Mouse (Mus musculus) bone marrow, adult 2 months (tissue): Measurements from ENCODE around the gene Slc9a1. TPM values are rescaled to one million over a fixed set of nuclear protein-coding genes. Genes with fewer than 3 reads are reported as not detected.
A peak's percentile ranks its signal among the peaks of the same experiment; 100 is the strongest.

Source experiments
- H3K27ac ChIP-seq: fragments of 200-500 bp; 2 replicates; pipeline ENCODE4 v1.5.1; 2012; ENCODE audit warnings: low read depth, mild to moderate bottlenecking, control low read depth, inconsistent platforms, low read length; ENCODE audit not compliant: control insufficient read depth, poor library complexity, insufficient read depth
- H3K4me1 ChIP-seq: fragments of 200-500 bp; 2 replicates; pipeline ENCODE4 v1.6.1; 2011; ENCODE audit warnings: low read length; ENCODE audit not compliant: control insufficient read depth, insufficient read depth
- H3K4me3 ChIP-seq: fragments of 200-500 bp; replicated peaks from 2 replicates; pipeline ENCODE3; 2011; ENCODE audit warnings: mild to moderate bottlenecking, low read depth, low read length, control low read depth; ENCODE audit not compliant: control insufficient read depth
- CTCF ChIP-seq: fragments of 200-500 bp; IDR thresholded peaks from 2 replicates; pipeline ENCODE4 v1.5.1; 2011; ENCODE audit warnings: low read length, control low read depth; ENCODE audit not compliant: control insufficient read depth, insufficient read depth
- POLR2A ChIP-seq: fragments of 200-500 bp; IDR thresholded peaks from 2 replicates; pipeline ENCODE4 v1.6.1; 2011; ENCODE audit warnings: low read depth, mild to moderate bottlenecking, control low read depth, low read length, borderline replicate concordance; ENCODE audit not compliant: control insufficient read depth
- WGBS: fragments of 180-500 bp; shearing (Covaris S2); methylation state at CpG from one replicate; pipeline ENCODE4 v1.1.7; 2018; 5-methylcytosine and 5-hydroxymethylcytosine counted together
- polyA plus RNA-seq: library from polyadenylated mRNA; stranded (reverse); fragments of >200 nt; gene quantifications from 2 replicates; pipeline ENCODE4 v1.2.4, GENCODE M21; 2011; ENCODE audit warnings: low replicate concordance; ENCODE audit not compliant: missing spikeins, insufficient read depth, insufficient read length

The Slc9a1 gene
- 16.6 and 31.3 TPM in 2 replicates for polyA plus RNA-seq

DNA sequence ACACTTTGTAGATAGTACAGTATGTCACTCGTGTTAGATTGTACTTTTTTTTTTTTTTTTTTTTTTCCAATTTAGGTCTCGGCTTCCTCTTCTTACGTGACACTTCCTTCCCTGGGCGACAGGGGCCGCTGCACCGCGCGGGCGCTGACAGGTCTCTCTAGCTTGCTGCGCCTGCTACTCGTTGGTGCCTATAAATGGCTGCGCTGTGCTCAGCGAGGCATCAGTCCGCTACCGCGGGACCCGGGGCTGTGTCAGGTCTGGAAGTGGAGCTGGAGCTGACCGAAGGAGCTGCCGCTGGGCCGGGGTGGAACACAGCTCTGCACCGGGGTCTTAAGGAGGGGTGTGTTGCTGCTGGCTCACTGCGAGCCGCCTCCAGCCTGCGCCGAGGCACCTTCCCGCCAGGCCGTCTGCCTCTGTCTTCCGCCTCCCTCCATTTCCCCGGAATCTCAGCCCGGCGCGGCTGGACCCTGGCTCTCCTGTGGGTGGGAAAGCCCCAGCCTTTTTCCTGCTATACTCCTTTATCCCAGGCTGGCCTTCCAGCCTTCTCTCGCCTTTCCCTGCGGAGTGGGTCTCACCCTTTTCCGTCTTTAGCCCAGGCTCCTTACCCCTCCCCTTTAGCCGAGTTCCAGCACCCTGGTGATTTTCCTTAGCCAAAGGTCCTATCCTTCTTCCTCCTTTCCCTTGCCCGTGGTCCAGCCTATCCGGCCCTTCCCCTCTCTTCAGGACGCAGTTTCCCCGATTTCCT is at the start of gene Slc9a1:
Gene Slc9a1, plus strand, starts transcription at position 154 of the 745 bp plus-strand sequence.
- Histone ChIP-seq H3K4me1 (peaks cover 4% of the 10 kb centered on the region; the same call in 1 of the 2 replicates), H3K4me3 (peak within 1 kb of the TSS; percentile 90), H3K27ac (peak within 1 kb of the TSS; percentile 46)
- TF ChIP-seq CTCF (peak; percentile 88), POLR2A (peak; percentile 100)
- under 1% methylated on average over 40 of the region's 40 CpGs for WGBS

DNA sequence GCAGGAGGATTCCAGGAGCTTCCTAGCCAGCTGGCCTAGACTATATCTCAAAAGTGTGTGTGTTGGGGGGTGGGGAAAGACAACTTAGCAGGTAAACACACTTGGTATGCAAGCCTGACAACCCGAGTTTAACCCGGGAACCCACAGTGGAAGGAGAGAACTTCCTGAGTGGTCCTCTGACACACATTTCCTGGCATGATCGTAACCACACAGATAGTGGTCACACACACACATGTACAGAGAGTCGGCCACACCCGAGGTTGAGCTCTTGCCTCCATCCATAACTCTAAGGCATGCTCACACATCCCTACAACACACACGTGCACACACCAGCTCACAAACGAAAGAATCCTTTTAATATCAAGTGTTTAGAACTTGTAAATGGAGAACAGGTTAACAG is 41.4 kb upstream of the Slc9a1 start:
- WGBS, result 9% methylated on average over 7 of the region's 7 CpGs
- peaks cover 4% of the 10 kb centered on the region; the same call in 1 of the 2 replicates for H3K4me1 ChIP-seq
- TF ChIP-seq POLR2A (no peak), CTCF (no peak)
- H3K27ac ChIP-seq, result no peak overlapping the region
- H3K4me3 ChIP-seq, result no peak overlapping the region

DNA sequence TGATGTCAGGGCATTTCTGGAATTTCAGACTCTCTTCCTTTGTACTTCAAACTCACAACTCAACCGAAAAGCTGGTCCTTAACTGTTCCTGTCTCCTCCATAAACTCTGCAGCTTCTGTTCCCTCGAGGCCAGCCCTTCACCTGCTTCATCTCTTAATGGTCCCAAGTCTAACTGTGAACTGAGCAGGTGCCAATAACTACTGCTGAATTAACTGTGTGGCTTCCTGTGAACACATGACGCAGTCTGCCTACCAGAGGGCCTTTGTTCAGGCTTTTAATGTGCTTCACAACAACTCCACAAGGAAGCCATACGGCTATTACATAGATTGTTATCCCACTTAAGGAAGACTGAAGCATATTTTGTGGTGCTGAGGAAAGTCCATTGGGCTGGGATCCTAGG is 39.2 kb upstream of the Slc9a1 start:
- Histone ChIP-seq H3K27ac (no peak overlapping the region), H3K4me1 (peaks cover 4% of the 10 kb centered on the region; the same call in 1 of the 2 replicates), H3K4me3 (no peak overlapping the region)
- WGBS, result 60% methylated on average over 4 of the region's 4 CpGs
- TF ChIP-seq CTCF, result no peak
- no peak for TF ChIP-seq POLR2A

GRCm38 (mm10) chr4:133333306-133333705 is 36.2 kb upstream of the Slc9a1 start:
- WGBS, result 90% methylated on average over 6 of the region's 6 CpGs
- TF ChIP-seq CTCF (no peak), POLR2A (no peak)
- Histone ChIP-seq H3K27ac (no peak overlapping the region), H3K4me1 (peaks cover 2% of the 10 kb centered on the region; the same call in 1 of the 2 replicates), H3K4me3 (no peak overlapping the region)

- H3K27ac ChIP-seq, result no peak overlapping the region
- WGBS, result 14% methylated on average over 14 of the region's 14 CpGs
- H3K4me1 ChIP-seq, result no peaks in the 10 kb centered on the region
- H3K4me3 ChIP-seq, result peak overlapping the region; percentile 75
- TF ChIP-seq CTCF (no peak), POLR2A (no peak)
Measured at GRCm38 (mm10) chr4:133337833-133338520, 31.5 kb upstream of the Slc9a1 start.

DNA sequence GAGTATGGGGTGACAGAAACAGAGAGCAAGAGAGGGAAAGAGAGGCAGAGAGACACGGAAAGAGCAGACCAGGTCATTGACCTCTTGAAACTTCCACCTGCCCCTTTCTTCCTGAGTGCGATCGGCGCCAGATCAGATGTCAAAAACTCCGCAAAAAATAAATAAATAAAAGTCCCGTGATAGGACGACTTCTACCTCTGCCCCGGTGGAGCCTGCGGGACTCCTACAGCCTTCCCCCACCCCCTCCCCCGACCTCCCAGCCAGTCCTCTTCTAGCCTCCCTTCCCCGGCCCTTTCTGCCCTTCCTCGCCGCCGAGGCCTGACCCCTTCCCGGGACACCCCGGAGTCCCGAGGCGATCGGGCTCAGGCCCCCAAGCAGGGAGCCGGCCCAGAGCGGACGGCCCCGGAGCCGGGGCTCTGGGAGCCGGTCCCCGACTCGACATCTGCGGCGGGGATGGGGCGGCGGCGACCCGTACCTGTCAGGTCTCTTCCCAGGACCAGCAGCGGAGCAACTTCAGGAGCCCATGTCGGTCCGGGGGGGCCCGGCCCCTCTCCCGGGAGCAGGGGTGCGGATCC is 30.9 kb upstream of the Slc9a1 start:
- Histone ChIP-seq H3K4me3 (peak overlapping the region; percentile 75), H3K4me1 (no peaks in the 10 kb centered on the region), H3K27ac (peak overlapping the region; percentile 83)
- no peak for TF ChIP-seq POLR2A
- WGBS, result under 1% methylated on average over 38 of the region's 39 CpGs

DNA sequence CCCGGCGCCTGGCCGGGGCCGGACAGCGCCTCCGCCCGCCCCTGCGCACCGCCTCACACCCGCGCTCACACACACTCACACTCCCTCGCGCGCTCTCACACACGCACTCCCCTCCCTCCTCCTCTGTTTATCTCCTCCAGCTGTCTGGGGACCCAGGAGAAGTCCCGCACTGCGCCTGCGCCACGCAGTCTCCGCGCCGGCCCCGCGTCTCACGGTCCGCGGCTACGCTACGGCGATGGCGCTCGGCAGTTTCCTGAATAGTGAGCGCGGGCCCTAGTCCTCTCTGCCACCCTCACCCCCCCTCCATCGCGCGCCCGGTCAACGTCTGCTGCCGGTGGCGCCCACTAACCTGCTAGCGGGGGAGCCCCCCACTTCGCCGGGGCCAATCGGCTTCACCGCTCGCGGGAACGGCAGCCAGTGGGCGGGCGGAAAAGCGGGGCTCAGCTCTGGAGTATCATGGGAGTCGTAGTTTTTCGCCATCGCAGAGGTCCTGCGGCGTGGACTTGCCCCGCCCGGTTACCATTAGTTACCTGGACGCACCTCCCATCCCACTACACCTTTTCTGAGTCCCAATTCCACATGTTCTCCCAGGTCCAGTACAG is 30.3 kb upstream of the Slc9a1 start:
- WGBS, result under 1% methylated on average over 60 of the region's 60 CpGs
- peak overlapping the region; percentile 83 for H3K27ac ChIP-seq

DNA sequence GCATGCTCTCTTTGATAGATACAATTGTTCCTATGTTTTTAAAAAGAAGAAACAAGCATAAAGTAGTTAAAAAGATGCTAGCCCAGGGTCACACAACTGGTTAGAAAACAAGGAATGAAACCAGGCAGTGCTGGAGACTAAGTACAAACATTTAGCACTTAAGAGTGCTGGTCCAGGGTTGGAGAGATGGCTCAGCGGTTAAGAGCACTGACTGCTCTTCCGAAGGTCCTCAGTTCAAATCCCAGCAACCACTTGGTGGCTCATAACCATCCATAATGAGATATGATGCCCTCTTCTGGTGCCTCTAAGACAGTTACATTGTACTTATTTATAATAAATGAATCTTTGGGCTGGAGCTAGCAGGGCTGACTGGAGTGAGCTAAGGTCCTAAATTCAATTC is 29.3 kb upstream of the Slc9a1 start:
- Histone ChIP-seq H3K4me1 (no peaks in the 10 kb centered on the region), H3K27ac (no peak overlapping the region), H3K4me3 (no peak overlapping the region)
- 82% methylated on average over 2 of the region's 2 CpGs for WGBS
- TF ChIP-seq POLR2A (no peak), CTCF (no peak)

More for the DNA sequence above, 30.3 kb upstream of the Slc9a1 start:
- TF ChIP-seq POLR2A (peak; percentile 67), CTCF (no peak)
- H3K4me3 ChIP-seq, result peak overlapping the region; percentile 75
- no peaks in the 10 kb centered on the region for H3K4me1 ChIP-seq
